Mouse (Mus musculus) small intestine, adult 2 months (tissue): ENCODE results near the gene Trex2. TPM values are rescaled to one million over a fixed set of nuclear protein-coding genes. Genes with fewer than 3 reads are reported as not detected.

ENCODE experiments used
- H3K27ac ChIP-seq: fragments of 200-500 bp; 2 replicates; pipeline ENCODE4 v1.5.1; 2012; ENCODE audit warnings: low read depth, low read length, control low read depth, inconsistent platforms; ENCODE audit not compliant: insufficient read depth
- H3K27me3 ChIP-seq: fragments of 200-500 bp; 2 replicates; pipeline ENCODE4 v1.6.1; 2012; ENCODE audit warnings: mild to moderate bottlenecking, moderate library complexity, low read length, inconsistent platforms; ENCODE audit not compliant: control insufficient read depth, insufficient read depth
- H3K36me3 ChIP-seq: fragments of 200-500 bp; 2 replicates; pipeline ENCODE4 v1.6.1; 2012; ENCODE audit warnings: mild to moderate bottlenecking, low read length, control low read depth, inconsistent platforms; ENCODE audit not compliant: control insufficient read depth, insufficient read depth
- H3K4me1 ChIP-seq: fragments of 200-500 bp; 2 replicates; pipeline ENCODE4 v1.6.1; 2012; ENCODE audit warnings: low read length, inconsistent platforms, mixed read lengths; ENCODE audit not compliant: control insufficient read depth, insufficient read depth, insufficient read length
- H3K4me3 ChIP-seq: fragments of 200-500 bp; 2 replicates; pipeline ENCODE4 v1.5.1; 2012; ENCODE audit warnings: low read depth, mild to moderate bottlenecking, control low read depth, inconsistent platforms, low read length, moderate library complexity
- CTCF ChIP-seq: fragments of 200-500 bp; IDR thresholded peaks from 2 replicates; pipeline ENCODE4 v1.5.1; 2012; ENCODE audit warnings: low read depth, mild to moderate bottlenecking, control low read depth, inconsistent platforms, low read length, moderate library complexity, mixed read lengths; ENCODE audit not compliant: insufficient replicate concordance, insufficient read length; ENCODE audit errors: extremely low read depth
- POLR2A ChIP-seq: fragments of 200-500 bp; IDR thresholded peaks from 2 replicates; pipeline ENCODE4 v1.6.1; 2012; ENCODE audit warnings: low read depth, mild to moderate bottlenecking, control low read depth, inconsistent platforms, low read length, moderate library complexity
- WGBS: fragments of 180-500 bp; shearing (Covaris S2); methylation state at CpG from one replicate; pipeline ENCODE4 v1.1.7; 2018; 5-methylcytosine and 5-hydroxymethylcytosine counted together
- polyA plus RNA-seq: library from polyadenylated mRNA; depleted of rRNA; stranded (reverse); fragments of >200 nt; gene quantifications from 2 replicates; pipeline ENCODE4 v1.2.3, GENCODE M21; 2012

Trex2 gene
- polyA plus RNA-seq, 1 experiment, result 5.4 TPM

DNA sequence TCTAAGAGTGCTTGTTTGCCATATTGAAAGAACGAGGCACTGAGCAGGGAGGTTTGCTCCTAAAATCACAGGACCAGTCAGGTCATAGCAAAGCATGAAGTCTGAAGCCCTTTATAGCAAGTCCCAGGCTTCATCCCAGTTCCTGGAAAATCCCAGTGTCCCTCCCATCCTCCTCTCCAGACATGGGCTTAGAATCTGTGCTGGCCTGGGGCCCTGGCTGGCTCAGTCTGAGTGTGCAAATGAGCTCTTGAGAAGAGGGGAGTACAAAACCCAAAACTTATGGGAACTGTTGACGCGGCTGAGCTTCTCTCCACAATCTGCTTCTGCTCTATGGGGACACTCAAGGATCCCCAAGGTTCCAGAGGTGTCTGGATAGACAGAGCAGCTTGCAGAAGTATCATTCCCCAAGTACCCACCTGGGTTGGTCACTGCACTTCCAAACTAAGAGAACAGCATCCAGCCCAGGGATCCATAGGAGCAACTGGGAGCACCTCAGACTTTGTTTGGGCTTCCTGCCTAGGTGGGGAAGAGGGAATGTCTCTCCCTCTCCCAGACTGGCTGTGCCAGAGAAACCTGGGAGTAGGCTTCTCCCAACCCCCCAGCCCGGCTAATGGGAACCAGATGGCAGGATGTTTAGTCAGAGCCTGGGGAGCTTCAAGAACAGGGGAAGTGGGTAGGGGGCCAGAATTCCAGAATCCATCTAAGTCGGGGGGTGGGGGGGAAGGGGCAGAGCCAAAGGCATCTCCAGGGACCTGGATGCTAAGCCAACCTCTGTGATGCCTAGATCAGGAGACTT, 32.5 kb upstream of the Trex2 start:
- no peaks in the 10 kb centered on the region for H3K27me3 ChIP-seq
- no peak overlapping the region; the same call in 1 of the 2 replicates for H3K27ac ChIP-seq
- H3K4me1 ChIP-seq, result no peaks in the 10 kb centered on the region
- no peaks in the 10 kb centered on the region for H3K36me3 ChIP-seq
- TF ChIP-seq POLR2A, result no peak
- no peak for TF ChIP-seq CTCF
- WGBS, result 72% methylated on average over 5 of the region's 5 CpGs
- H3K4me3 ChIP-seq, result no peak overlapping the region

DNA sequence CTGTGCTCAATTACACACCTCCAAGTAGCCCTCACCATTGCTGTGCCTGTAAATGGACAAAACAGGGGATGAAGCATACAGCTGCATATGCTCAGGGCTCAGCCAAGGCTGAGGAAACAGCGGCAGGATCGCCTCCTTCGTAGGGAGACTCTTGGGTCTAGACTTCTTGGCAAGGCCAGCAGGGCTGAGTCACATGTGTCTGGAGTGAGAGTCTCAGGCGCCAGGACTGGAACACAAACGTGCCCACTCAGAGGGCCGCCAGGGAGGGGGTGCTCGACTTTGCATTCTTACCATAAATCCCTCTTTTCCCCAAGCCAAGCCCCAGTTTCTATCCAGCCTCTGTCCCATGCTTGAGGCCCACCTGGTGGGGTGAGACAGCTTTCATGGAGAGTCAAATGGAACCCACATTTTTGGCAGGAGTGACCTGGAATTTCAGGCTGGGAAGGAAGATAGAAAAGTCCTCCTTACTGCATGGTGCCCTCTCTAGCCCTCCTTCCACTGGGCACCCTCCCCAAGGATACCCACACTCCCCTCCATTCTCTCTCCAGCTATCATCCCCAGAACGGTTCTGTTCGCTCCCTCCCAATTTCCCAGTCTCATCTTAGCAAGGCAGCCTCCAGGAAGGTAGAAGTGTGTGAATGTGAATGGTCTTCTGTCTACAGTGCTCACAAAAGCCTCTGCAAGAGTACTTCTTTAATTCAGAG, 30.5 kb upstream of the Trex2 start:
- 69% methylated on average over 9 of the region's 9 CpGs for WGBS
- Histone ChIP-seq H3K27ac (no peak overlapping the region), H3K4me1 (no peaks in the 10 kb centered on the region), H3K27me3 (no peaks in the 10 kb centered on the region), H3K36me3 (no peaks in the 10 kb centered on the region), H3K4me3 (no peak overlapping the region)
- TF ChIP-seq POLR2A, result no peak
- TF ChIP-seq CTCF, result no peak

DNA sequence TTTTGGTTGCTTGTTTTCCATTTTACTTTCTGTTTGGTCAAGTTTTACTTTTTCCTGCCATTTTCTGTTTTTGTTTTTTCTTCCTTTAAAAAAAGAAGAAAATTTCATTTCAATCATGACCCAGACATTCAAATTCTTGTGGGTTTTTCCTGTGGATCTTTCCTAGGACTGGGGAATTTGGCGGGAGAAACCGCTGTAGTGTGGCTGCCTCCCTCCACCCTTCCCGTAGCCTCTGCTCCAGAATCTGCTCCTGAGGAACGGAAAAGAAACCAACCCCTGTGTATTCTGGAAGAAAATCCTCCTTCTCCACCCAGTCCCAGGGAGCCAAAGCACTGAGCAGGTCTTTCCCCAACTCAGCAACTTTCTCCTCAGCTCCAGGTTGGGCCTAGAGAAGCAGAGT, 25.6 kb upstream of the Trex2 start:
- Histone ChIP-seq H3K4me3 (no peak overlapping the region), H3K36me3 (no peaks in the 10 kb centered on the region), H3K4me1 (peaks cover 4% of the 10 kb centered on the region; the same call in 1 of the 2 replicates), H3K27me3 (no peaks in the 10 kb centered on the region), H3K27ac (no peak overlapping the region)
- TF ChIP-seq POLR2A (no peak), CTCF (no peak)
- WGBS, result 73% methylated on average over 4 of the region's 4 CpGs

DNA sequence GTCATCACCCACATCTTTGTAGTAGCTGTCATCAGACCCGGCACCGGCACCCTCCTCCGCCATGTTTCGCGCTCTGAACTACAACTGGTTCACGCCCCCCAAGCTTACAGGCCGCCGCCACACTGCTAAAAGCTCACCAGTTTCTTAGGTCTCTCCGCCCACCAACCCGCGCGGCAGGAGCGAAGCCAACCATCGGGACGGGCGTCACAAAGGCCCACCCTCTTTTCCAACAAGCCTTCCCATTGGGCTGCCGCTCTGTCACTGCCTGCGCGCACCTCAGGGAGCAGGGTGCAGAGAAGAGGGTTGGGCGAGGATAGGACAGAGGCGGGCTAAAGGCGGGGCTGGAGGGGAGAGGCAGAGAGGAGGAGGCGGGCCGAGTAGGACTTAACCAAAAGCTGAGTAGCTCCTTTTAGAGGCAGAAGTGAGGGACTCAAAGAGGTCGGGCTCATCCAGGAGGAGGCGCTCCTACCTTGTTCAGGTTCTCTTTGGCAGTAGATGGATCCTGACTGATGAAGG, 23.8 kb upstream of the Trex2 start, which contains the start of gene Haus7:
TSS of gene Haus7 (minus strand) at position 168 of the 516 bp plus-strand sequence.
- Histone ChIP-seq H3K4me1 (peaks cover 4% of the 10 kb centered on the region; the same call in 1 of the 2 replicates), H3K27me3 (no peaks in the 10 kb centered on the region), H3K36me3 (no peaks in the 10 kb centered on the region), H3K27ac (no peak within 1 kb of the TSS), H3K4me3 (peak within 1 kb of the TSS; percentile 97)
- WGBS, result 13% methylated on average over 26 of the region's 26 CpGs
- TF ChIP-seq CTCF (peak; percentile 48; the same call in 1 of the 2 replicates), POLR2A (no peak; the same call in 1 of the 2 replicates)

DNA sequence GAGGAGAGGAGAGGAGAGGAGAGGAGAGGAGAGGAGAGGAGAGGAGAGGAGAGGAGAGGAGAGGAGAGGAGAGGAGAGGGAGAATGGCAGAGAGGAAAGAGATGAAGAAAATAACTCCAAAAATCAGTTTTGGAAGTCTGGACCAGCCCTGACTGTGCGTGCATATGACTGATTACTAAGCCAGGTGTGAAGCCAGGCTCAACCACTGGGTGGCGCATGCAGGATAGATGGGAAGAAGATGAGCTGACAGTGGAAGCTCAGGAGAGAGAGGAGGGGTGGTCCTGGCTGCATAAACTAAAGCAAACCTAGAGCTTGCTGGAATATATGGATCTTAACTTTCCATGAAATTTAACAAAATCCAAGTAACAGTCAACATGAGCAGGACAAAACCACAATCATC, 16.8 kb upstream of the Trex2 start:
- TF ChIP-seq POLR2A (no peak), CTCF (peak; percentile 62; the same call in 1 of the 2 replicates)
- no peak overlapping the region for H3K27ac ChIP-seq
- no peaks in the 10 kb centered on the region for H3K4me1 ChIP-seq
- H3K4me3 ChIP-seq, result no peak overlapping the region
- whole genome bisulfite sequencing, result 26% methylated on average over 2 of the region's 2 CpGs
- H3K27me3 ChIP-seq, result no peaks in the 10 kb centered on the region
- peaks cover 2% of the 10 kb centered on the region; the same call in 1 of the 2 replicates for H3K36me3 ChIP-seq

DNA sequence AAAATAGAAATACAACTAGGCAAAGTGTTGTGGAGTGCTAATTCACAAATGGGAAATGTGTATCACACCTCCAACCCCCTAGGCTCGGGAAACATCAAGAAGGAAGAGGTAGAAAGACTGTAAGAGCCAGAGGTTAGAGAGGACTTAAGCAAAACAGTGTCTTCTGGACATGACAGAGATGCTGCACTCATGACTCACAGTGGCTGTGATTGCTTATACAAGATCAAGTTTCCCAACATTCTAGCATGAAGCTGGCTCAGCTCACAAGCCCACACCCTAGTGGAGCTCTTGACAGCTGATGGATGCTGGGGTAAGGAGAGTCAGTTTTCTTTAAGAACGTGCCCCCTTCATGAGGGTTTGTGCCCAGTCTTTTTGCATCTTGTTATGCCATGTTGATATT, 6.3 kb upstream of the Trex2 start:
- no peak for TF ChIP-seq CTCF
- no peak for TF ChIP-seq POLR2A
- no peaks in the 10 kb centered on the region; the same call in 1 of the 2 replicates for H3K27me3 ChIP-seq
- H3K4me3 ChIP-seq, result no peak overlapping the region
- H3K27ac ChIP-seq, result no peak overlapping the region
- H3K36me3 ChIP-seq, result no peaks in the 10 kb centered on the region; the same call in 1 of the 2 replicates
- WGBS, result 68% methylated on average over 2 of the region's 2 CpGs
- peaks cover 5% of the 10 kb centered on the region; the same call in 1 of the 2 replicates for H3K4me1 ChIP-seq
